Mouse (Mus musculus): ENCODE measurements around the gene Dnajc1. TPM values are rescaled to one million over a fixed set of nuclear protein-coding genes. Genes with fewer than 3 reads are reported as not detected.

The Dnajc1 gene
- polyA plus RNA-seq, 1 experiment from 2014 or later = 30.6 TPM

DNA sequence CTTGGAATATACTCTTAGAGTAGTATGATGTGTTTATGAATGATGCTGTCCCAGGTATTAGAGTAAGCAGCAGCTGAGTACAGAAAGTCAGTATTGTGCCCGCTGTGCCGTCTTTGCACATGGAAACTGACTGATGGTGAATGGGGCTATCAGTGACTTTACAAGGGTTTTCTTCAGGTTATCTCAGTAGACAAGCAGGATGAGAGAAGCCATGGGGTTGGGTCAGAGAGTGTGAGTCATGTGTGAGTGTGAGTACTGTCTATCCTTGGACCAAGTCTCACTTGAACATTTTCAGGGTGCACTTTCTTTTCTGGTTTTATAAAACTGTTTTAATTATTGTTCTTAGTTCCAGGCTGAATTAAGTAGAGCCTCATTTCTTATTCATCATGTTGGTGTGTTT is 204.3 kb downstream of the Dnajc1 start:
- Histone ChIP-seq H3K4me2 (ENCODE audit: low read depth, low read length) (no peak overlapping the region), H3K27me3 (replicated peaks; ENCODE audit: control insufficient read depth, insufficient read depth, low read length) (no peaks in the 10 kb centered on the region), H3K36me3 (ENCODE audit: control insufficient read depth, insufficient read depth, low read length) (peaks cover 10% of the 10 kb centered on the region; the same call in 1 of the 2 replicates), H3K9me3 (ENCODE audit: control insufficient read depth, low read length) (no peaks in the 10 kb centered on the region), H3K4me1 (ENCODE audit: control insufficient read depth, insufficient read depth, low read length) (no peaks in the 10 kb centered on the region), H3K4me3 (ENCODE audit: low read length) (no peak overlapping the region), H3K9ac (ENCODE audit: low read depth, low read length) (no peak overlapping the region), H3K27ac (ENCODE audit: low read length) (no peak overlapping the region)
- ATAC-seq = no peak
- 94% methylated on average over 2 of the region's 2 CpGs for WGBS

- Histone ChIP-seq H3K4me2 (ENCODE audit: low read depth, low read length) (no peak overlapping the region), H3K27ac (ENCODE audit: low read length) (no peak overlapping the region), H3K27me3 (replicated peaks; ENCODE audit: control insufficient read depth, insufficient read depth, low read length) (no peaks in the 10 kb centered on the region), H3K4me1 (ENCODE audit: control insufficient read depth, insufficient read depth, low read length) (no peaks in the 10 kb centered on the region), H3K9ac (ENCODE audit: low read depth, low read length) (no peak overlapping the region), H3K36me3 (ENCODE audit: control insufficient read depth, insufficient read depth, low read length) (peaks cover 4% of the 10 kb centered on the region; the same call in 1 of the 2 replicates), H3K9me3 (ENCODE audit: control insufficient read depth, low read length) (no peaks in the 10 kb centered on the region), H3K4me3 (ENCODE audit: low read length) (no peak overlapping the region)
- no peak for ATAC-seq
These were observed 209.6 kb downstream of the Dnajc1 start for GRCm38 (mm10) chr2:18183079-18183478.

DNA sequence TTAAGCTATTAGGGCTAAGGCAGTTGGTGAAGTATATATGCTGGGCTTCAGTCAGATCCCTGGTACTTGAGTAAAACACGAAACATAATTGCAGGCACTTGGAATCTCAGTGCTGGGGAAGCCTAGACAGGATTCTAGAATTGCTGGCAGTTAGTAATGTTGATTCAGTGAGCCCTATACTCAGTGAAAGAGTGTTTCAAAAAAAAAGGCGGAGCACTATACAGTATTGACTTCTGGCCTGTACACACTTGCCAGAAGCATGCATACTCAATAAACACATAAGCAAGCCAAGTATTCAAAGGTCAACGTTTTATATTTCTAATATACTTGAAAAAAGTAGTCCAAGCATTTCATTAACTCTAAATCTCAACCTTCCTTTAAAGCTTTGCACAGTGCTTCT is 211.0 kb downstream of the Dnajc1 start:
- Histone ChIP-seq H3K27ac (ENCODE audit: low read length) (no peak overlapping the region; the same call in 1 of the 2 replicates), H3K4me2 (ENCODE audit: low read depth, low read length) (no peak overlapping the region), H3K4me1 (ENCODE audit: control insufficient read depth, insufficient read depth, low read length) (no peaks in the 10 kb centered on the region), H3K4me3 (ENCODE audit: low read length) (no peak overlapping the region), H3K27me3 (replicated peaks; ENCODE audit: control insufficient read depth, insufficient read depth, low read length) (no peaks in the 10 kb centered on the region), H3K9ac (ENCODE audit: low read depth, low read length) (no peak overlapping the region), H3K36me3 (ENCODE audit: control insufficient read depth, insufficient read depth, low read length) (peaks cover 4% of the 10 kb centered on the region; the same call in 1 of the 2 replicates), H3K9me3 (ENCODE audit: control insufficient read depth, low read length) (no peaks in the 10 kb centered on the region)
- WGBS = 91% methylated on average over 3 of the region's 3 CpGs
- ATAC-seq = no peak

- H3K9ac ChIP-seq (ENCODE audit: low read depth, low read length) = no peak overlapping the region
- H3K36me3 ChIP-seq (ENCODE audit: control insufficient read depth, insufficient read depth, low read length) = peaks cover 4% of the 10 kb centered on the region; the same call in 1 of the 2 replicates
- H3K4me3 ChIP-seq (ENCODE audit: low read length) = no peak overlapping the region
- no peak overlapping the region for H3K4me2 ChIP-seq (ENCODE audit: low read depth, low read length)
- WGBS = 97% methylated on average over 5 of the region's 5 CpGs
- H3K27ac ChIP-seq (ENCODE audit: low read length) = no peak overlapping the region
- no peaks in the 10 kb centered on the region for H3K9me3 ChIP-seq (ENCODE audit: control insufficient read depth, low read length)
- H3K4me1 ChIP-seq (ENCODE audit: control insufficient read depth, insufficient read depth, low read length) = no peaks in the 10 kb centered on the region
- ATAC-seq = no peak
- H3K27me3 ChIP-seq (replicated peaks; ENCODE audit: control insufficient read depth, insufficient read depth, low read length) = no peaks in the 10 kb centered on the region
These were observed 212.3 kb downstream of the Dnajc1 start for GRCm38 (mm10) chr2:18180323-18180722.

- H3K4me2 ChIP-seq (ENCODE audit: low read depth, low read length) = no peak overlapping the region
- no peaks in the 10 kb centered on the region for H3K36me3 ChIP-seq (ENCODE audit: control insufficient read depth, insufficient read depth, low read length)
- no peak overlapping the region for H3K4me3 ChIP-seq (ENCODE audit: low read length)
- ATAC-seq = no peak
- no peaks in the 10 kb centered on the region for H3K9me3 ChIP-seq (ENCODE audit: control insufficient read depth, low read length)
- no peak overlapping the region for H3K9ac ChIP-seq (ENCODE audit: low read depth, low read length)
- WGBS = 86% methylated on average over 3 of the region's 3 CpGs
- no peaks in the 10 kb centered on the region for H3K4me1 ChIP-seq (ENCODE audit: control insufficient read depth, insufficient read depth, low read length)
- no peak overlapping the region for H3K27ac ChIP-seq (ENCODE audit: low read length)
- no peaks in the 10 kb centered on the region for H3K27me3 ChIP-seq (replicated peaks; ENCODE audit: control insufficient read depth, insufficient read depth, low read length)
These were observed 216.4 kb downstream of the Dnajc1 start for GRCm38 (mm10) chr2:18176235-18176634.

GRCm38 (mm10) chr2:18175234-18175633 is 217.4 kb downstream of the Dnajc1 start:
- H3K9ac ChIP-seq (ENCODE audit: low read depth, low read length) = no peak overlapping the region
- no peaks in the 10 kb centered on the region for H3K9me3 ChIP-seq (ENCODE audit: control insufficient read depth, low read length)
- no peaks in the 10 kb centered on the region for H3K4me1 ChIP-seq (ENCODE audit: control insufficient read depth, insufficient read depth, low read length)
- H3K4me3 ChIP-seq (ENCODE audit: low read length) = no peak overlapping the region
- no peak overlapping the region for H3K27ac ChIP-seq (ENCODE audit: low read length)
- no peak for ATAC-seq
- no peaks in the 10 kb centered on the region for H3K36me3 ChIP-seq (ENCODE audit: control insufficient read depth, insufficient read depth, low read length)
- H3K4me2 ChIP-seq (ENCODE audit: low read depth, low read length) = no peak overlapping the region
- no peaks in the 10 kb centered on the region for H3K27me3 ChIP-seq (replicated peaks; ENCODE audit: control insufficient read depth, insufficient read depth, low read length)
- 39% methylated on average over 1 of the region's 1 CpGs for WGBS

DNA sequence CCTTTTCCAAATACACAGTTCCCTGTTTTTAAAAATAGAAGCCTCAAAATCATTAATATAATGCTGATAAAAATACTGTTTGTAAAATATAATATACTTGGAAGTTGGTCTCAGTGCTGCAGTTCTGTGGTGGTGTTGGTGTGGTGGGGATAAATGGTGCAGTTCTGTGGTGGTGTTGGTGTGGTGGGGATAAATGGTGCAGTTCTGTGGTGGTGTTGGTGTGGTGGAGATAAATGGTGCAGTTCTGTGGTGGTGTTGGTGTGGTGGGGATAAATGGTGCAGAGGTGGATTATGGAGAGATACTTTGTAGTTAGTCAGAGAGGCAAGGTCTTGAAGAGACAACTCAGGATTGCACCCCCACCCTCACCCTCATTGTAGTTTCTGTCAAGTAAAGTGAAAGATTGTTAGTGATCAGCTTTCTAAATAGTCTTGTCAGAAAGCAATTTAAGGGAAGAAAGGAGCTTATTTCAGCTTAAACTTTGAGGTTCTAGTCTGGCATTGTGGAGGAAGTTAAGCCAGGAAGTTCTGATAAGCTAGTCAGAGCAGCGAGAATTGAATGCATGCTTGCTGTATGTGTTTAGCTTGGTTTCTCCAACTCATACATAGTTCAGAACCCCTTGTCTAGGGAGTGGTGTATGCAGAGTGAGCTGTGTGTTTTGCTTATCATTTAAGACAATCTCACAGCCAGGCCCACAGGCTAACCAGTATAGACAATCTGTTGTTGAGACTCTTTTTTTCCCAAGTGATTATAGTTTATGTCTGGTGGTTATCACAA is 223.3 kb downstream of the Dnajc1 start:
- H3K9ac ChIP-seq (ENCODE audit: low read depth, low read length) = no peak overlapping the region
- 54% methylated on average over 1 of the region's 1 CpGs for WGBS
- H3K4me2 ChIP-seq (ENCODE audit: low read depth, low read length) = no peak overlapping the region
- H3K27ac ChIP-seq (ENCODE audit: low read length) = no peak overlapping the region
- H3K9me3 ChIP-seq (ENCODE audit: control insufficient read depth, low read length) = no peaks in the 10 kb centered on the region
- H3K27me3 ChIP-seq (replicated peaks; ENCODE audit: control insufficient read depth, insufficient read depth, low read length) = no peaks in the 10 kb centered on the region
- no peak overlapping the region for H3K4me3 ChIP-seq (ENCODE audit: low read length)
- no peak for ATAC-seq
- no peaks in the 10 kb centered on the region for H3K4me1 ChIP-seq (ENCODE audit: control insufficient read depth, insufficient read depth, low read length)
- no peaks in the 10 kb centered on the region for H3K36me3 ChIP-seq (ENCODE audit: control insufficient read depth, insufficient read depth, low read length)

DNA sequence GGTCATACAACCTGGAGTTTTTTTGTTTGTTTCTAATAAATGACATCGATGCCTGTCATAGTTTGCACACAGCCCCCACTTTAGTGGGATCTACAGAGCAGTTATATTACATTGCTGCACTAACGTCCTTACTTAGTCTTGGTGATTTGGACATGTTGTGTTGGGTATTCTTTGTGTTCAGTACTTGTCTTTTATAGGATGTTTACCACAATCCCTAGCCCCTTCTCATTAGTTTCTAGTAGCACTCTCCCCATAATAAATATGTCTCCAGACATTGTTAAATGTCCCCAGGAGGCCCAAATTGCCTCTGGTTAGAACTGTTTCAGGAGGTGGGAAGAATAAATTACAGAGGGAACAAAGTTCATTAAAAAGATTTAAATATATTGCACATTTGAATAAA is 227.1 kb downstream of the Dnajc1 start:
- no peaks in the 10 kb centered on the region for H3K4me1 ChIP-seq (ENCODE audit: control insufficient read depth, insufficient read depth, low read length)
- H3K4me3 ChIP-seq (ENCODE audit: low read length) = no peak overlapping the region
- no peak for ATAC-seq
- H3K9me3 ChIP-seq (ENCODE audit: control insufficient read depth, low read length) = no peaks in the 10 kb centered on the region
- WGBS = 80% methylated on average over 2 of the region's 2 CpGs
- 0 out of 2 replicates have a peak, but pooled peaks cover 2% of the 10 kb centered on the region for H3K36me3 ChIP-seq (ENCODE audit: control insufficient read depth, insufficient read depth, low read length)
- no peak overlapping the region for H3K27ac ChIP-seq (ENCODE audit: low read length)
- H3K27me3 ChIP-seq (replicated peaks; ENCODE audit: control insufficient read depth, insufficient read depth, low read length) = no peaks in the 10 kb centered on the region
- H3K4me2 ChIP-seq (ENCODE audit: low read depth, low read length) = no peak overlapping the region
- no peak overlapping the region for H3K9ac ChIP-seq (ENCODE audit: low read depth, low read length)

DNA sequence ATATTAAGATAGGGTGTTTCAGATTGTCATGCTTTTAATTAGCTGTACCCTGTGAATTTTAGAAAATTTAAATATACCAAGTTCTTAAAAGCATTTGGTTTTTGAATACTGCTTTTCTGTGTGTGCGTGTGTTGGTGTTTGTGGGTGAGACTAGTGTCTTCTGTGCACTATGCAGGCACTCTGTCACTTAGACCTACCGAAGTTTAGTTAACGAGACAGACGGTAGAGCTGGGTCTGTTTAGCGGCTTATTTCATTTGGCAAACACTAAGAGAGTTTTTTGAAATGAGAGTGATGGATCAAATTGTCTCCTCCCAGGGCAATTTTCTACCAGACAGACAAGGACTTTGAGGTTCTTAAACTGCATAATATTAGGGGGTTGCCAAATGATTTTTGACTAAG is 231.6 kb downstream of the Dnajc1 start:
- 0 out of 2 replicates have a peak, but pooled peaks cover 5% of the 10 kb centered on the region for H3K36me3 ChIP-seq (ENCODE audit: control insufficient read depth, insufficient read depth, low read length)
- WGBS = 84% methylated on average over 5 of the region's 5 CpGs
- no peak overlapping the region for H3K27ac ChIP-seq (ENCODE audit: low read length)
- H3K4me1 ChIP-seq (ENCODE audit: control insufficient read depth, insufficient read depth, low read length) = no peaks in the 10 kb centered on the region
- H3K4me2 ChIP-seq (ENCODE audit: low read depth, low read length) = no peak overlapping the region
- H3K4me3 ChIP-seq (ENCODE audit: low read length) = no peak overlapping the region
- no peak for ATAC-seq
- H3K27me3 ChIP-seq (replicated peaks; ENCODE audit: control insufficient read depth, insufficient read depth, low read length) = no peaks in the 10 kb centered on the region
- H3K9ac ChIP-seq (ENCODE audit: low read depth, low read length) = no peak overlapping the region
- H3K9me3 ChIP-seq (ENCODE audit: control insufficient read depth, low read length) = no peaks in the 10 kb centered on the region

GRCm38 (mm10) chr2:18159426-18159825 is 233.2 kb downstream of the Dnajc1 start:
- WGBS = 76% methylated on average over 3 of the region's 3 CpGs
- H3K27ac ChIP-seq (ENCODE audit: low read length) = no peak overlapping the region
- no peaks in the 10 kb centered on the region for H3K27me3 ChIP-seq (replicated peaks; ENCODE audit: control insufficient read depth, insufficient read depth, low read length)
- H3K4me3 ChIP-seq (ENCODE audit: low read length) = no peak overlapping the region
- no peak overlapping the region for H3K4me2 ChIP-seq (ENCODE audit: low read depth, low read length)
- ATAC-seq = no peak
- H3K9me3 ChIP-seq (ENCODE audit: control insufficient read depth, low read length) = no peaks in the 10 kb centered on the region
- no peaks in the 10 kb centered on the region for H3K4me1 ChIP-seq (ENCODE audit: control insufficient read depth, insufficient read depth, low read length)
- H3K9ac ChIP-seq (ENCODE audit: low read depth, low read length) = no peak overlapping the region
- H3K36me3 ChIP-seq (ENCODE audit: control insufficient read depth, insufficient read depth, low read length) = 0 out of 2 replicates have a peak, but pooled peaks cover 5% of the 10 kb centered on the region

All from intestine, embryonic 16.5 days (tissue).